Mouse (Mus musculus): ENCODE measurements around the gene Wfdc15a.

Gene Wfdc15a

DNA sequence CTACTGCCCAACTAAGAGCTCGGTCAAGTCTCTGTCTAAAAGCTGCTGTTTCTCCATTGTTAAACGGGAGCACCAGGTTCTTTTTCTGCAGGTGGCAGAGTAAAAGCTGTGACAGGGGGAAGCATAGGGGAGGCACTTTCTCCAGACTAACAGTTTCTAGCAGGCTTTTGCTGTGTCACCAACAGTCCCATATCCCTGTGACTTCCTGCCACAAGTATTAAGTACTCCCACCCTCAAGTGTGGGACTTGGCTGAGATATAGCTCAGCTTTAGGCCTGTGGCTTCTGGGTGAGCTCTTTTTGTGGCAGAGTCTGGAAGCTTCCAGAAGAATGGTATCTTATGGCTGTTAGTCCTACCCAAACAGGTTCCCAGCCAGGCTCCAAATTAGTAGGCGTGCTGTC, 24.1 kb downstream of the Wfdc15a start:
- no peak for DNase-seq (ENCODE audit: low spot score)

GRCm38 (mm10) chr2:164174649-164175395, 25.1 kb downstream of the Wfdc15a start:
- peak; percentile 66 for DNase-seq (ENCODE audit: low spot score)

DNA sequence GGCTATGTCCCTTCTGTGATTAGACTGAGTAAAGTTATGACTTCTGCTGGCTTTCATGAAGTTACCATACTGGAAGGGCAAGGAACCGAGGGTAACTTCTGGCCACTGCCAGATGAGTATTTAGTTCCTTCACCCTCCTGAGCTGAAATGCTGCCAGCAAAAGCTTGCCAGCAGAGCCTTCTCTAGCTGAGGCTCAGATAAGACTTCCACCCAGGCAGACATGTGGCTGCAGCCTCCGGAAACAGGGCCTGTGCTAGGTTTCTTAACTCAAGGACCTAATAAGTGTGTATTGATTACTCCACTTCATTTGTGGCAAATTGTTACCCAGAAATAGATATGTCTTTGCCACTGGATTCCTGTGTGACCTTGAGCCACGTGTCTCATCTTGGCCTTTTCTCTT, 26.5 kb downstream of the Wfdc15a start:
- DNase-seq (ENCODE audit: low spot score), result no peak

- DNase-seq (ENCODE audit: low spot score), result no peak
Measured at GRCm38 (mm10) chr2:164170902-164171301, 29.0 kb downstream of the Wfdc15a start, which contains the start of gene Kcns1. Gene Kcns1 (minus strand): TSS chr2:164171113.

DNA sequence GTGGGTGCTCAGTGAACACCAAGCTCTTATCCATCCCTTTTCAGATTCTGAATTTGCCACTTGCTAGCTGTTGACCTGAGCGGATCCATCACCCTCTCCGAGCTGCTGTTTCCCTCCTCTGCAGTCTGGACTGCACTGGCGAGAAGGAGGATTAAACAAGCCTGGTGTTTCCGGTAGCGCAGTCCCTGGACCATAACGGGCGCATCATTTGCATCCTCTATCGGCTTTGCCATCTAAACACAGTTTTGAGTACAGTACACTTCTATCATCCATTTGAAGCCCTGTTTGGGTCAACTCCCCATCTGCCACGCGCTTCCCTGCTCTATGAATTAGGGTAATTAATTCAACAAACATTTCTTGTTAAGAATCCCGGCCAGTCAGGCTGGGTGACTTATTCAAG, 29.6 kb downstream of the Wfdc15a start:
- no peak for DNase-seq (ENCODE audit: low spot score)

DNA sequence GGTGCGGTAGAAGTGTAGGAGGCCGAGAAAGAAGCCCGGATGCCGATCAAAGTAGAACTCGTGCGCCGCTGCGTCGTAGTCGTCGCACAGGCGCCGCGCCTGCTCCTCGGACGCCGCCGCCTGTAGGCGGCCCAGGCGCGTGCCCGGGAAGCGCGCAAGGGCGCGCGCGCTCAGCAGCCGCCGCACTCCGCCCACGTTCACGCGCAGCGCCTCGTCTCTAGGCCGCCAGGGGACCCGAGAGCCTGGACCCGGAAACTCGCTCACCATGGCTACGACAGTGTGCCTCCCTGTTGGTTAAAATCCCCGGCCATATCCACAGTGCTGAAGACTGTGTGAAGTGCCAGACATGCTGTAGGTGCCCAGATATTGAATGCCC, 31.4 kb downstream of the Wfdc15a start:
- DNase-seq (ENCODE audit: low spot score), result no peak

GRCm38 (mm10) chr2:164167752-164168570, 32.0 kb downstream of the Wfdc15a start:
- no peak for DNase-seq (ENCODE audit: low spot score)

DNA sequence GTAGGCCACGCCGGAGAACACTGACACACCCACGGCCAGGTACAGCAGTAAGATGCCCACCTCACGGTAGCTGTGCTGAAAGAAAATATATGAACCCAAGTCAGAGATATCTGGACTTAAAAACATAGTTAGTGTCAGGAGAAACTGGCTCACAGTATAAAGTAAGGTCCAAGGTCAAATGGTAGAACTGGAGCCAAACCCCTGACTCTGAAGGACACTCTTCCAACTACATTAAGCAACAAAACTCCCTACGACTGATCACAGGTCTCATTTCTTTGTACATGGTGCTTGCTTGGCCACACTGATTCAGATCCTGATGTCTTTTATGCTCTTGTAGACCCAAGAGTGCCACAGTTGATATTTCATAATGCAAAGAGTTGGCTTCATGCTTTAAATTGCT, 35.0 kb downstream of the Wfdc15a start:
- DNase-seq (ENCODE audit: low spot score), result no peak

GRCm38 (mm10) chr2:164161515-164162055, 38.3 kb downstream of the Wfdc15a start:
- no peak for DNase-seq (ENCODE audit: low spot score)

- DNase-seq (ENCODE audit: low spot score), result no peak
Measured at GRCm38 (mm10) chr2:164158838-164159237, 41.1 kb downstream of the Wfdc15a start.

DNA sequence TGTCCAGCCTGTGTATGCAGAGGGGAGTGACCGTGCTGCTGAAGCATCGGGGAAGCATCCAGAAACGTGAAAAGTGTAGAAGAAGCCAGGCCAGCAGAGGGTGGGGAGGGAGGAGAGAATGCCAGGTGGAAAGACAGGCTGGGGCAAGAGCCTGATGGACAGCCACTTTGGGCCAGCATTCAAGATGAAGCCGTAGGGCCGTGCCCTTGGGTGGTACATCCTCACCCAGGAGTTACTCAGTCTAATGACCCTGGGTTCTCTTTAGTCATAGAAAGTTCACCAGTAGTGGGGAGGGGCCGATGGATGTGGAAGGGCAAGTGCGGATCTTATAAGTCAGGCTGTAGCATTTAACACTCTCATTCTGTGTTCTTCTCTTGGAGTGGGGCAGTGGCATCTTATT, 43.8 kb downstream of the Wfdc15a start:
- no peak for DNase-seq (ENCODE audit: low spot score)

GRCm38 (mm10) chr2:164154007-164154406, 45.9 kb downstream of the Wfdc15a start:
- no peak for DNase-seq (ENCODE audit: low spot score)

GRCm38 (mm10) chr2:164152341-164152740, 47.6 kb downstream of the Wfdc15a start:
- DNase-seq (ENCODE audit: low spot score), result no peak

DNA sequence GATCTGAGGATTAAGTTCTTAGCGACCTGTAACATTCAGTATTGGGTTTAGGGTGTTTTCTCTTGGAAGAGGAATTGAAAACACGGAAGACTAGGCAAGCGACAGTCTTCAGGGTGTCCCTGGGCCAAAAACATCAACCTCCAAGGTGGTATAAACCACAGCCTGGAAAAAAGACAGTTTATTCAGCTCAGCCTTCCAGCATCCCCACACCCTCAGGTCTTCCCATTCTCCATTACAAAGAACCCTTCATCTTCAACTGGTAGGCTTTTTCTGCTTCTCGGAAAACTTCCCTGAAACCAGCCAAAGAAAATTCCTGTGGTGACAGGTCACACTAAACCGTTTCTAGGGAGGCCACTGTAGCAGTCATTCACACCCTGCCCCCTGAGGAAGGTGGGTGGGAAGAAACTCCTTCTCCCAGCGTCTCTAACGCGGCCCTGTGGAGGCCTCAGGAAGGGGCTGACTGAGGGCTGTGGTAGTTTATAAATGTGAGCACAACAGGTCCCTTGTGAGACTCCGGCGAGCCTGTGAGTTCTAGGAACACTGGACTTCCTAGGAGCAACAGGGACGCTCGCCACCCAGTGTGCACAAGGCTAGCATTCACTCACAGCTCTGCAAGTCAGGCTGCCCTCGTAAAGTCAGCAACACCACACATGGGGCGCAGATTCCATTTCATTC, 49.7 kb downstream of the Wfdc15a start:
- DNase-seq (ENCODE audit: low spot score), result no peak

Data from left cerebral cortex, adult 11 months (tissue).